Mouse (Mus musculus) kidney, adult 2 months (tissue): ENCODE results near the gene Sgip1.

Experiments used
- CTCF ChIP-seq: fragments of 200-500 bp; conservative IDR thresholded peaks from 2 replicates; pipeline ENCODE4 v1.5.1; 2011; ENCODE audit warnings: low read depth, mild to moderate bottlenecking, control low read depth, low read length, moderate library complexity, mixed read lengths; ENCODE audit not compliant: insufficient read depth, insufficient read length
- POLR2A ChIP-seq: fragments of 200-500 bp; IDR thresholded peaks from one replicate; pipeline ENCODE4 v1.6.1; 2011; ENCODE audit warnings: low read depth, low read length, control low read depth

DNA sequence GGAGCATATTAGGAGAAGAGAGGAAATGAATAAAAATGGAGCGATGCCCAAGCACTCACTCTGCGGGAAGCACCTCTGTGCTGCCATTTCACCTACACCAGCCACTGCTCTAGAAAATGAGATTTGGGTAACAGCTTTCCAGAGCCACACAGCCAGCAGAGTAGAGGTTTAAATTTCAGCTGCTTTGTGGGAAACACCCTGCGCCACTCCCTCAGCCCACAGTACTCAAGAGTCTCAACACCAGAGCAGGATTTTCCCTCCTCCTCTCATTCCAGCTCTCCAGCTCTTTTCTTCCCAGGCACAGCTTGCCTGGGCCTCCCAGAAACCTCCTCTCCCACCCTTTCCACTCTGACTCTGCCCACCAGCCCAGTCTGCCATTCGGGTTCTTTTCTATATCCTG is 199.6 kb downstream of the Sgip1 start:
- TF ChIP-seq CTCF (no peak), POLR2A (no peak)
